In the genomic region with DNA sequence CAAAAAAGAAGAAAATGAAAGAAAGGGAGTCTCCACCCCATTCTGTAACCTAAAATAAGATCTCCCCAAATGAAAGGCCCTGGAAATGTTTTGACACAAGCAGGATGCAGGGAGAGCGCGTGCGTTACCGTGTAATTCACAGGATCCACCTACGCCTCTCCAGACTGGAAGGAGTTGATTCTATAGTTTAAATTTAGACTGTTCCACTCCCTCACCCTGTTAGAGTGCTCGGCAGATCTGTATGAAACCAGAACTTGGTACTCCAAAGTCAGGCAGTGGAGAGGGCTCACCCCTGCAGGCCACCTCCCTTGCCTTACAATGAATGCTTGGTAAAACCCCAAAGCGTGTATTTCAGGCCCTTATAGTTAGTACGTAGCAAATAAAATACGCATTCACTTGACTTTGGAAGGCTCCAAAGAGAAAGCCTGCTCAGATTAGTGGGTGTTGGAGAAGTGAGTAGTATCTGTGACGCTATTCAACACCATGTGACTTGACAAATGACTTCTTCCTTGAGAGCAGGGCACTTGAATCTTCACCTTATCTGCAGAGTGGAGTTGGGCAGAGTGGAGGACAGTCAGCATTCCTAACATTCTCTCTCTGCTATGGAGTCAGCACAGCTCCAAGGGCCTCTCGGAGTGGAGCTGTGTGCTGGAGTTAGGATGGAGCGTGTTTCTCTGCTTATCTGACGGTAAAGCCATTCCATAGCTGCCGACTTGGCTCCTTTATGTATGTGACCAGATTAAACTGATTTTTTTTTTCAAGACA, we compare ENCODE assay signal across 9 mouse cellular contexts. TPM values are rescaled to one million over a fixed set of nuclear protein-coding genes. Genes with fewer than 3 reads are reported as not detected.
DNase-seq lines count a peak whose midpoint lies in the region; ATAC-seq lines count a peak whose summit lies in the region.
"Had no signal": no experiment of that assay in that cellular context is flagged by ENCODE, and none has a peak within 500 bp of the region (broad histone marks: within the 10 kb centered on the region; RNA-seq: fewer than 3 reads in every experiment).

No protein-coding gene starts in this region.

- H3K4me2 ChIP-seq in liver, embryonic 13.5 days, result no peak overlapping the region
- no peak overlapping the region for H3K4me2 ChIP-seq in liver, embryonic 11.5 days

- H3K9ac ChIP-seq in liver, embryonic 13.5 days, result no peak overlapping the region
- H3K9ac ChIP-seq in liver, embryonic 11.5 days (ENCODE audit: low read depth, low read length), result no peak overlapping the region
- H3K9ac ChIP-seq: liver, embryonic 14.5 days had no signal

- H3K27me3 ChIP-seq in liver, embryonic 13.5 days, result no peaks in the 10 kb centered on the region
- no peaks in the 10 kb centered on the region for H3K27me3 ChIP-seq in liver, embryonic 11.5 days (replicated peaks; ENCODE audit: control insufficient read depth, insufficient read depth, low read length)

- H3K27ac ChIP-seq in liver, embryonic 13.5 days, result peak overlapping the region; percentile 48; the same call in 1 of the 2 replicates
- H3K27ac ChIP-seq in liver, embryonic 11.5 days (ENCODE audit: low read depth, low read length), result no peak overlapping the region; the same call in 1 of the 2 replicates
- H3K27ac ChIP-seq: liver, embryonic 14.5 days had no signal

- peak; percentile 10 for DNase-seq in cerebellum, adult 11-12 months
- no peak for DNase-seq in liver, embryonic 13.5 days
- DNase-seq in liver, embryonic 11.5 days (ENCODE audit: low spot score), result no peak
- peak; percentile 51 for DNase-seq in heart, postnatal 4 days
- peak; percentile 70 for DNase-seq in right cerebral cortex, postnatal 25 days
- DNase-seq in adrenal gland, adult 18-20 months (ENCODE audit: low spot score in 2 of 2), result no peak
- no peak for DNase-seq in thymus, postnatal 4 days

- H3K4me3 ChIP-seq in liver, embryonic 13.5 days (replicated peaks), result no peak overlapping the region
- no peak overlapping the region for H3K4me3 ChIP-seq in liver, embryonic 11.5 days (ENCODE audit: low read depth, low read length)

- ATAC-seq in cerebellum, adult (ENCODE audit: insufficient number of reproducible peaks, low FRiP score, low TSS enrichment), result no peak
- no peak for ATAC-seq in liver, embryonic 13.5 days (ENCODE audit: low read depth)
- ATAC-seq in liver, embryonic 11.5 days (replicated peaks; ENCODE audit: low FRiP score), result no peak

- peaks cover 45% of the 10 kb centered on the region for H3K36me3 ChIP-seq in liver, embryonic 13.5 days
- peaks cover 26% of the 10 kb centered on the region for H3K36me3 ChIP-seq in liver, embryonic 11.5 days (ENCODE audit: control insufficient read depth, insufficient read depth, low read length)

- H3K4me1 ChIP-seq in liver, embryonic 13.5 days (replicated peaks), result peaks cover 53% of the 10 kb centered on the region
- peaks cover 39% of the 10 kb centered on the region for H3K4me1 ChIP-seq in liver, embryonic 11.5 days (replicated peaks; ENCODE audit: control insufficient read depth, insufficient read depth, low read length)

- 82% methylated on average over 14 of the region's 14 CpGs for WGBS in liver, embryonic 13.5 days (ENCODE audit: insufficient replicate concordance)
- 69% methylated on average over 14 of the region's 14 CpGs for WGBS in liver, embryonic 11.5 days

- no peaks in the 10 kb centered on the region for H3K9me3 ChIP-seq in liver, embryonic 13.5 days (replicated peaks)
- no peaks in the 10 kb centered on the region for H3K9me3 ChIP-seq in liver, embryonic 11.5 days (ENCODE audit: control insufficient read depth, low read length)

RNA-seq across cellular contexts. Expression of gene Atp1a1, which starts 8.4 kb away (rescaled TPM):
- 40.1 and 46.8 TPM in 2 replicates for polyA plus RNA-seq in liver, embryonic 13.5 days (2015; fragmentation: Nextera tagmentation; extraction: Ambion mirVana)
- 127 and 136 TPM in 2 replicates for polyA plus RNA-seq in liver, embryonic 11.5 days (2014; fragmentation: Nextera tagmentation; extraction: Ambion mirVana)
- total RNA-seq in heart, postnatal 4 days (2021), result 1,000 to 10,000 TPM; 1,042 to 1,100 TPM
- total RNA-seq in adrenal gland, adult 18-20 months (2021), result 100 to 1,000 TPM; 737 to 778 TPM

Comparison
In these comparisons a context has a peak if more than half of its experiments do, and no peak if none do; other contexts are left out.
1. DNase-seq: peak in cerebellum, adult 11-12 months (single experiment), heart, postnatal 4 days (single experiment) and right cerebral cortex, postnatal 25 days (single experiment); none in liver, embryonic 13.5 days (single experiment), liver, embryonic 11.5 days (single experiment), adrenal gland, adult 18-20 months (0 of 2) and thymus, postnatal 4 days (single experiment).